Mouse (Mus musculus) Muller cell, postnatal 12 days (primary cell): ENCODE results near the gene Ghrl.
"Not testable (repeated sequence)": the region's sequence is repeated elsewhere in the genome, so short reads cannot be mapped to it uniquely, and the experiment has no call there.

Source experiments
- DNase-seq: peaks from one replicate; pipeline ENCODE4 v3.0.0-alpha.2; 2015; ENCODE audit errors: inconsistent ontology term

The Ghrl gene

DNA sequence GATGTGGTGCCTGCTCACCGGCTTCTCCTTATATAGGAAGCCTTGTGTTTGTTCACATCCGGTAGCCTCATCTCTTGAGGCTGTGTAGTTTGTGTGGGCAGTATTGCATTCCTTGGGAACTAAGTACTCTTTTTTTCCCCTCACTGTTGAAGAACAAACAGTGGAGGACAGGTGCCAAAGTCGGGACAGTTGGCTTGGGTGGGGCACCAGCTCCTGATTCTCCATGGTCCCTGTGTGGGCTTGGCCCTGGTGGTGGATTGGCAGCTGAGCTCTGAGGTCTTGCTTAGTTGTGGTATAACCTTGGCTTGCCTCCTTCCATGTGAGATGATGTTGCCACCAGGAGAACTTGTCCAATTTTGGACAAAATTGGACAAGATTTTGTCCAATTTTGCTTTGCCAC, at the start of gene Ghrl:
Ghrl (minus strand) TSS at position 3 of the 400 bp plus-strand sequence.
- no peak for DNase-seq

DNA sequence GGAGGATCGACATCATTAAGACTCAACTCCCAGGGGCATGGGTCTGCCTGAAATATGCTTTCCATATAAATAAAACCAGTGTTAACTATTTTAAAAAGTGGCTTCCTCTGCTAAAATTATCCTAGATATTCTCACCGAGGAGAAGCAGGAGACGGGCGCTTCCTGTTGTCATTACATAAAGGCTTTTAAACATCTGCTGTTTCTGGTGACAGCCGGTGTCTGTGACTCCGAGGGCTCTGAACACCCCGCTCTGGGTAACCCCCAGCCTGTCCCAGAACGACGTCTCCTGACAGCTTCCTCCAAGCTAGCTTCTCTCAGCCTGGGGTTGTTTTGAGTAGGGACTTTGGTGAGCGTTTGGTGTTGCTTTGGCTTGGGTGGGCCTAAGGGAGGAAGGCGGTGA, 49.1 kb upstream of the Ghrl start:
- no peak for DNase-seq

DNA sequence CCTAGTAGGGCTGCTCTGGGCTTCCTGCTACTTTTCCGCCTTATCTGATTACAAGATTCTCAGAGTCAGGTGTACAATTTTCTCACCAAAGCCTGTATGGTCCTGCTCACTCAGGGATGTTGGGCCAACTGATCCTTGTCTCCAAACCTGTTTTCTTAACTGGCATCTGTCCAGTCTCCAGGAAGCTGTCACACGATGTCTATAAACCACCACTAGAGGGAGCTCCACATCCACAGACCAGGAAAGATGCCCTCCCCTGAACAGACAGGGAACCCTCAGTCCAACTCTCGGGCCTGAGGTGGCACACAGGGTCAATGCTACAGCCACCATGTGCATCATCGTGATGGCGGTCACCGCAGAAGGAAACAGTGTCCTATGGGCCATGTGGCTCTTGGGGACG, 42.0 kb upstream of the Ghrl start:
- DNase-seq = peak; percentile 62

DNA sequence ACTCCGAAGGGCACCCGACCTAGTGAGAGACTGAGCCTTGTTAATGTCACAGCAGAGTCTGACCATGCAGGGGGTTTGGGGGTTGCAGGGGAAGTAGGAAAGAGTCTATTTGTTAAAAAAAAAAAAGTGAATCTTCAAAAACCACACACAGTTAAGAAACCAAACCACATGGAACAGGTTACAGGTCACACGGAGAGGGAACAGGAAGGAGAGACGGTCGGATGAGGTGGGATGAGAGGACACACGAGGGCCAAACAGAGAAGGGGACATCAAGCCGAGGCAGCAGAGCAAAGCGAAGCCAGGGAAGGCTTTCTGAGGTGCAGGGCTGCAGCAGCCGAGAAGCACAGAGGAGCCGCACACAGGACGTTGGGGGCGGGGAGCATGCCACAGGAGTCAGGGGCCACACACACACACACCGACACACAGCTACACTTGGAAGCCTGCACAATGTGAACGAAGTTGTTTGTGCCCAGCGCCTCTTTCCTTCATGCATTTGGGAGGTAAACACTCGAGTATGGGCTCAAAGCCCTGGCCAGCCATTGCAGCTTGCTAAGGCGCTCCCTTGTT, 29.5 kb upstream of the Ghrl start:
- no peak for DNase-seq

DNA sequence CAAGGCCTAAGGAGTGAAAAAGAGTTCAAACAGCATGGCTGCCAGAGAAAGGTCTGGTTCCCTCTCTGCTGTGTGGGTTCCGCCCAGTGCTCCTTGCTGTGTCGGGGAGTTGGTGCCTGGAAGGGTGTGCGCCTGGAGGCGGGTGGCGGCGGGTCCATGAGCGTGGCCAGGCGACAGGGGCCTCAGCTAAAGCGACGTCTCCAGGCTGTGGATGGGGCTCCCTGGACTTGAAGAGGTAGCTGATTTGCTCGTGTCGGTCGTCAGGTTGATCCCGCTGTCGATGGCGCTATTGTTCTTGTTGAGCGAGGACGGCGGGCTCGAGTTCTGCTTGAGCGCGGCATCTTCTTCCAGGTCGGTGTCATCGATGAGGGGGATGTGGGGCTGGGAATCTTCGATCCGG, 28.7 kb upstream of the Ghrl start:
- DNase-seq = no peak

DNA sequence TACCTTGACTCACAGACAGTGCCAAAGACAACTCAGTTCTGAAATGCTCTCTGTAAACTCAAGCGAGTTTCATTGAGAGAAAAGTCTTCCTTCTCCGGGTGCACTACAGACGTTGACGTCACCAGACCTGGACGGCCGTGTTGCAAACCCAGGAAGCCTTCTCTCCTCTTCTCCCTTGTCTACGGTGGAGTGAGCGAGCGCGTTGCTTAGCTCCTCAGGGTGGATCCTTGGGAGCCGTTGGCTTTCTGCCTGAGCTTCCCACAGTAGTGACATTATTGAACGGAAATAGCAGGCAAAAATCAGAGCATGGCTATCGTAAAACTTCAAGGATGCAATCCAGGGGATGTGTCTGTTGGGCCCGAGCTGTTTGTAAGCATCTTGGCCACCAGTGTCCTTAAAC, 27.6 kb upstream of the Ghrl start:
- no peak for DNase-seq

DNA sequence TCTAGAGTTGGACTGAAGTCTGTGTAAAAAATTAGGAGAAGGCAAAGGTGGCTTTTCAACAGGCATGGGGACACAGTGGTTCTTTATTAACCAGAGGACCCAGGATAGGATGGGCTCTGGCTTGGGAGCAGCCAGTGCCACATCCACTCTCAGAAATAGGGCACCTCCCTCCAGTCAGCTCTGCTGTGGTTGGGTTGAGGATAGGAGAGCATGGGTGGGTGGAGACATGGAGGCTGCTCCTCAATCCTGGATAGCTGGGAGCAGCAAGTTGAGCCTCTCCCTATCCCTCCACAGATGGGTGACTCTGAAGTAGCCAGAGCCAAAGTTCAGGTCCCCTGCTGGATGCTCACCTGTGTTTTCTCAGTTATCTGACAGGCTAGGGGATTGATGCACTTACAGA, 25.4 kb upstream of the Ghrl start:
- no peak for DNase-seq

DNA sequence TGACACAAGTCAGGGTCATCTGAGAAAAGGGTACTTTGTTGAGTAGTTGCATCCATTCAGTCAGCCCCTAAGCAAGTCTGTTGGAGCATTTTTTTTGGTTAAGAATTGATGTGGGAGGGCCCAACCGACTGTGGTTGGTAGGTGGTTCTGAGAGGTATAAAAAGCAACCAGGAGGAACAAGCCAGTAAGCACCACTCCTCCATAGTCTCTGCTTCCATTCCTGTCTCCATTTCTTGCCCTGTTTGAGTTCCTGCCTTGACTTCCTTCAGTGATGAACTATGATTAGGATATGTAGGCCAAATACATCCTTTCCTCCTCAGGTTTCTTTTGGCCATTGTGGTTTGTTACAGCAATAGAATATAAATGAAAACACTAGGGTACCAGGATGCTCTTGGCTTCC, 23.4 kb upstream of the Ghrl start:
- DNase-seq = no peak

DNA sequence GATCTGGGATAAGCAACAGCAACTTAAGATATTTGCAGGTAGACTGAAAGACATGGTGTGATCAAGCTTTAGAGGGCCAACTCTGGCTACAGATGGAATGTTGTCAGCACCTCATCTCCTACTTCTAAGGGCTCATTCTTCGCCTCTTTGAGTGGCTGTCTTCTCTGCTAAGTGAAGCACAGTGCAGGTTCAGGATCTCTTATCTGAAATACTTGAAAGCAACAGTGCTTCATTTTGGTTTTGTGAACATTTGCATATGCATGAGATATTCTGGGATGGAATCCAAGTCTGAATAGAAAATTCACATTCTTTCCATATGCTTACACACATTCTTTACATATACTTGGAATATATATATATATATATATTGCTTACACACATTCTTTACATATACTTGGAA, 22.6 kb upstream of the Ghrl start:
- no peak for DNase-seq

DNA sequence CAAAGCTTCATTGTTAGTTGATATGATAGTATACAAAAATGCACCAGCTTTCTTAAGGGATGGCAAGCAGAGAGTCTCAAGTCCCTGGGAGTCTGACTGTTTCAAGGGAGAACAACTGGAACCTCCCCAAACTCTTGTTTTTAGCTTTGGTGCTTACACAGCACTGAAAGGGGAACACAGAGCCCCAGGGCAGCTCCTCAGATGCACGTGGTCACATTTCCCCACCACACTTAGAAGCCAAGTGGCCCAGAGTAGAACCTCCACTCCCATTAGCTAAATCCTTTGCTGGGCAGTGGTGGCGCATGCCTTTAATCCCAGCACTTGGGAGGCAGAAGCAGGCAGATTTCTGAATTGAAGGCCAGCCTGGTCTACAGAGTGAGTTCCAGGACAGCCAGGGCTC, 21.7 kb upstream of the Ghrl start:
- no peak for DNase-seq

DNA sequence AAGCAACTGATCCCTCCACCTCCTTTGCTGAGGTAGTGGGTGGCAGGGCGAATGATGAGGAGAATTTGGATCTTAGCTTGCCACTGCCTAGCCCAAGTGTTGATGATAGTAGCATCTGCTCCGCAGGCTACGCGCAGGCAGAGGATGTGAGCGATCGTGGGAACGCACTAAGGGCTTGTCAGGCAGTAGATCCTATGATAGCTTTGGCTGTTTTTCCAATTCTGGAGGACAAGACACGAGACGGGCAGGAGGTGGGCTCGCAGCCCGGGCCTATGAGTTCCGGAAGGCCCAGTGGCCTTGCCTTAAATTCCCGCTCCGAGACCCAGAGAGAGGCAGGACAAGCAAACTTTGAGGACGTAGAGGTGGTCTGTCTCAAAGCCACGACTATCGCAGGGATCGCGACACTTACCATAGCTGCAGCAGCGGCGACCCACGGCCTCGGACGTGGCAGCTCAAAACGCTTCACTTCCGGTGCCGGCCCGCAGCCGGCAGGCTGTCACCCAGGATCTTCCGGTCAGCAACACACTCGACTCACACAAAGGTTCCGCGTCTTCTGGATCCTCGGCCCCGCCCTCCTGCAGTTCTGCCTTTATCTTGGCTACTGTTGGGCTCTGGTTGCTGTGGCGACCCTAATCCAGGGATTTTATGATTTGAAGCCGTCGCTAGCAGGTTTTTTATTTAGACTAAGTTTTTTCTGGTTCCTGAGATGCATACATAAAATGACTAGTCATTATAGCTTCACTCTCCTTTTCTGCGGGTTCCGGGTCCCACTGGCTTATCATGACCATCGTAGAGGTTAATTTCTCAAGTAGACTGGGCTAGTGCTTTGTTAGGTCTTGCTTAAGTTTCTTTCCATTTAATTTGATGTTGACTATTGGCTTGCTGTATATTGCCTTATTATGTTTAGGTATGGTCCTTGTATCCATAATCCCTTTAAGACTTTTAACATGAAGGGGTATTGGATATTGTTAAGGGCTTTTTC, 20.8 kb upstream of the Ghrl start, which contains the start of gene Sec13:
Sec13 (minus strand) TSS at position 508 of the 982 bp plus-strand sequence.
- DNase-seq = peak; percentile 86

DNA sequence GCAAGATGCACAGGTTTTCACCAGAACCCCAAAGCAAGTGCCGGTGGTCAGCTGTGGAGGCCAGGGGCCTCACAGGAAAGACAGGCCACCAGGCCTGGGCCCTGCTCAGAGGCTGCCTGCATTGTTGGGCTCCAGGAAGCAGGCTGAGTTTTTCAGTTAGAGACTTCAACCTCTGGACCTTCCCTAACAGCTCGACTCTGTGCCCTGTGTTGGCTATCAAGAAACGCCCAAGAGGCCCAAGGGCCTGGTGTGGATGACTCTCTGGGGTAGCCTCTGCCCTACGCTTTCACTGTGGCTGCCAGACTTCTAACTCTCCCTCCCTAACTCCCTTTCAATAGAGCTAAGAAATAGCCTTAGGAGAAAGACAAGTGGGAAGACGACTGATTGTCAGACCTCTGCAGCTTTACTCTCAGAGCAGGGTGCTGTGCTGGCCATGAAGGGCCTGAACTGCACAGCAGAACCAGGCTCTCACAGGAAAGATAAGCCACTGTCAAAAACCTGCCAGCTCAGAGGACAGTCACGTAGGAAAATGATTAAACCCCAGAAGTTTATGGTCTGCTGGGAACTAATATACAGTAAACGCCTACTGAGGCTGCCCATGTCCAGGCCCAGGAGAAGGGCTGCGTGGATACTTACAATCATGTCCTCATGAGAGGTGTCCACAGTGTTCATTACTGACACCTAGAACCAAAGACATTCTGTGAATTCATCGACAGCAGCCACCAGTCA, 17.8 kb upstream of the Ghrl start:
- no peak for DNase-seq

DNA sequence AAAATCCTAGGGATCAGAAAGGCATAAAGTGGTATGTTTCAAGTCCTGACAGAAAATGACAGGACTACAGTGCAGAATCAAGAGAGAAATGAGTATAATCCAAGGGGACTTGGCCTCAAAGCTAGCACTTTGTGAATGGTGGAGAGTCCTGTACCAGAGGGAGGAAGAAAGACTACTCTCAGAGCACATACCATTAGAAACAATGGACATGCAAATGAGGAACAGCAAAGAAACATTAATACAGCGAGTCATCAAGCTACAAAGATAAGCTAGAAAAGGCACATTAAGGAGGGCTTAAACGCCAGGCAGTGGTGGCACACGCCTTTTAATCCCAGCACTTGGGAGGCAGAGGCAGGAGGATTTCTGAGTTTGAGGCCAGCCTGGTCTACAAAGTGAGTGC, 11.6 kb upstream of the Ghrl start:
- DNase-seq = no peak

DNA sequence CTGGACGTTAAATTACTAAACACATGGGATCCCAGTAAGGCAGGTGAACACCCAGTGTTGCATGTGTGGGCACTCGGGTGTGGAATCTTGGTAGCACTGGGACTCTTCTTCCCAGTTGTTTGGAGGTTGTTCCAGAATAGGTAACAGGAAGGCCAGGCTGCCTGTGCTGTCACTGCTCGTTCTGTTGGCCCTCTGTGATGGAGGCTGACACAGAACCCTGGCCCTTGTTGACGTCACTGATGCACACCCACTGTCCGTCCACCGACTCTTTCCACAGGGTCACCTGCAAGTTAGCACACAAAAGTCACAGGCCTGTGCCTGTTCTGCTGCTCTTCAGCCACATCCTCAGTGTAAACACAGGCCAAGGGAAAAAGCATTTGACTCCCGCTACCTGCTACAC, 8.5 kb upstream of the Ghrl start:
- no peak for DNase-seq

DNA sequence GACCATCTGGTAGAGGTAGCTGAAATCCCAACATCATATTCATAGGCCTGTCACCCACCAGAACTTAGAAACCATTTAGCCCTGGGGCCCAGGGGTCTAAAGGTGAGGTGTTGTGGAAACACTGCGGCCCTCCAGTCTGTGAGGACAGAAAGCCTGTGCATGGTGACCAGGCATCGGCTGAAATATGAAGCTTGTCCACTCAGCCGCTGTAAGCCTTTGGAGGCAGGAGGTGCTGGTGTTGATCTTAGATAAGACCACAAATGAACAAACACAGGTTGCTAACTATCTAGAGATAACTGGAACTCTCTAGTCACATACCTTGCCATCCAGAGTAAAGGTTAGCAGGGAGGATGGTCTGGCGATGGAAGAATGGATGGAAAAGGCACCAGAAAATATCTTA, 1.4 kb upstream of the Ghrl start:
- no peak for DNase-seq

DNA sequence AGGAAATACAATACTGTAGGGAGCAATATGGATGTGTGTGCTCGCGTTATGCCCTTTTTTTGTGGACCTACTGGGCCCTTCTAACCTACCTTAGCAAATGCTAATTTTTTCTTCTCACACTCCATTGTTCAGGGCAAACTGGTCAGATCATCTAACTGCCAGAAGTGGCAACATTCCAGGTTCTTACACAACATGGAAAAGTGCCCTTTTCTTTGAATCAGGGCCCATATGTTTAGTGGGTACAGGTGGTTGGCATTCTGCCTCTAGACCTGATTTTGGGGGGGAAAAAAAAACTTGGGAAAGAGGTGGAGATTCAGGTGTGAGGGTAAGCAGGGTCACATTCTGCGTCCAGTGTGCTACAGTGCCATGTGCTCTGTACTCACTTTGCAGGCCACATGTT, 2.1 kb downstream of the Ghrl start:
- no peak for DNase-seq

DNA sequence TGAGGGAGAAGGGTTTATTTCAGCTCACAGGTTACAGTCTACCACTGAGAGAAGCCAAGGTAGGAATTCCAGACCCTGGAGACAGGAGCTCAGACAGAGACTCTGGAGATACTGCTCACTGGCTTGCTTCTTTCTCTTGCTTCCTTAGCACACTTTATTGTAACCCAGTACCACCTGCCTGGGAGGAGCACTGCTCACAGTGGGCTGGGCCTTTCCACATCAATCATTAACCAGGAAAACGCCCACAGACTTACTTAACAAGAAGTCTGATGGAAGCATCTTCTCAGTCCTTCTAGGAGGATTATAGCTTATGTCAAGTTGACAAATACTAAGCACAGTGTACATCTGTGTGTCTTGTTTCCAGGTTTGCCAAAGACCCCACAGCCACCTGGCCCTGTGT, 4.9 kb downstream of the Ghrl start:
- DNase-seq = no peak

DNA sequence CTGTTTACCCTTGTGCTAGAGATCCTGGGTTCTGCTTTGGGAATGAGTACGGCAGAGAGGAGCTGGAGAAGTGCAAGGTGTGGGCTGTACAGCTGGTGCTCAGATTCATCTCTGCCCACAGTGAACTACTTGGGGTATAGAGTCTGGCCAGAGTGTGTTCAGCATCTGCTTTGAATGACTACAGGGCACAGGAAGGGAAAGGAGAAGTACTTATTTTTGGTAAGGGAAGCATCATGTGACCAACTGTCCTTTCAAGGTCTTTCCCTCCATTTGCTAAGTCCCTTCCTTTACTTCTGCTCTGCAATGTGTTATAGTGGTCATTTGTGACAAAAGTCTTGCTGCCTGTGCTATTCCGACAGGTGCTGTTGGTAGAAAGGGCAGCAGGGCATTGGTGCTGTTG, 5.4 kb downstream of the Ghrl start:
- no peak for DNase-seq

DNA sequence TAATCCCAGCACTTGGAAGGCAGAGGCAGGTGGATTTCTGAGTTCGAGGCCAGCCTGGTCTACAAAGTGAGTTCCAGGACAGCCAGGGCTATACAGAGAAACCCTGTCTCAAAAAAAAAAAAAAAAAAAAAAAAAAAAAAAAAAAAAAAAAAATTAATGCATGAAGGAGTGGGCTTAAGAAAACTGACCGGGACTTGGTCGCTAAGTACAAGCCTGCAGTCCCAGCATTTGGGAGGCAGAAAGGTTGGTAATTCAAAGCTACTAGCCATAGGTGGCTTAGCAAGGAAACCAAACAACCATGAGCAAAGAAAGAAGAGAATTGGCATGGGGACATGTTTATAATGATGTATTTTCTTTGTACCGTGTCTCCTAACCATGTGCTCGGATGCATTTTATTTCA, 6.3 kb downstream of the Ghrl start:
- DNase-seq = not testable (repeated sequence)

DNA sequence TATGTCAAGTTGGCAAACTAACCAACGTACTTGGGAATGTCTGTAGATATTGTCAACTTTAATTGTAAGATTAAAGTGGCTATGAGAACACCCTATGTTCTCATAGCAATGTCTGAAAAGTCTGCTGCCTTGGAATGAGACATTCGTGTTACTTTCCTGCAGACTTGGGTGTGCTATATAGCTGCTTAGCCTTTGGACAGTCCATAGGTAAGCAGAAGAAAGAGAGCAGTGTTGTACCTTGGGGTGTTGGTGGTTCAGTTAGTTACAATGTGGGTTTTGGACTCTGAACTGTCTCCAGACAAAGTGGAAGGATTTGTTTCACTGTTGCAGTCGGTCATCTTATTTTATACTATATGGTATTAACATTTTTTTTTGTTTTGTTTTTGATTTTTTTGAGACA, 7.0 kb downstream of the Ghrl start:
- DNase-seq = no peak

DNA sequence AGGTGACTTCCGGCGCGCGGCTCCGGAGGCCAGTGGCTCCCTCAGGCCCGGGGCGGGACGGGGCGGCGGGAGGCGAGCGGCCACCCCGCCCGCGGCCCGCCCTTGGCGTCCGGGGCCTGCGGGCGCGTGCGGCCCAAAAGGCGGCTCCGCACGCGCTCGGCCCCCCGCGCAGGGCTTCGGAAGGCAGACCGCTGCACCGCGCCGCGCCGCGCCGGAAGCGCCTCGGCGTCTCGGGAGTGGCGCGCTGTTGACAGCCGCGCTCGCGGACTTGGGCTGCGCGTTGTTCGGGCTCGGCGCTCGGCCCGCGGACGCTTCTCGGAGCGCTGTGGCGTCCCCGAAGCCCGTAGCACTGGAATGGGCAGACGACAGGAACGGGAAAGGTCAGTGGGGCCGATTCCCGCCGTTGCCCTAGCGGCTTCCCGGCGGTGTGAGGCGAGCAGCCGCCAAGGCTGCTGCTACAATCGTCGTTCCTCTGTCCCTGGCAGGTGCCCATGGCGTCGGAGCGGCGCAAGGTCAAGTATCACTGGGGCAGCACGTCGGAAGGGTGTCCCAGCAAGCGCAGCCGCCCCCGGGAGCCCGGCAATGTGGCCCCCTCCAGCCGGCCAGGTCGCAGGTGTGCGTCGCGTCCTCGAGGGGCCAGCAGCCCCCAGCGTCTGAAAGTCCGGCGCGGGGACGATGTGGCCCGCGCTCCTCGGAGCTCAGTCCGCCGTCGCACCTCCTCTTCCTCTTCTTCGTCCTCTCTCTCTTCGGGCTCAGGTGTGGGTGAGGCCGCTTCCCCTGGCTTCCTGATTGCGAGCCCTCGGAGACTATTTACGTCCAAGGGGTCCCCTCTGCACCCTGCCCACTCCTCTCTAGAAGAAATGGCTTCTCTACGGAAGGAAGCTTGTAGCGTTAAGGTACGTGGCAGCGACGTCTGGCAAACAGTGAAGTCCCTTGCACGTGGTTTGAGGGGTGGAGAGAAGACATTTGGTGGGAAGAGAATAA, 22.2 kb downstream of the Ghrl start:
- DNase-seq = peak; percentile 21
